Mouse (Mus musculus) cerebellum, adult (tissue): Measurements from ENCODE around the gene Il15.
A peak's percentile ranks its signal among the peaks of the same experiment; 100 is the strongest.

Experiments used
- ATAC-seq: cut with Nextera tagmentation; 2 replicates; pipeline ENCODE4 v1.9.2; 2017; ENCODE audit warnings: mild to moderate bottlenecking, moderate library complexity, mixed read lengths; ENCODE audit not compliant: insufficient number of reproducible peaks, low FRiP score, low TSS enrichment

The Il15 gene

DNA sequence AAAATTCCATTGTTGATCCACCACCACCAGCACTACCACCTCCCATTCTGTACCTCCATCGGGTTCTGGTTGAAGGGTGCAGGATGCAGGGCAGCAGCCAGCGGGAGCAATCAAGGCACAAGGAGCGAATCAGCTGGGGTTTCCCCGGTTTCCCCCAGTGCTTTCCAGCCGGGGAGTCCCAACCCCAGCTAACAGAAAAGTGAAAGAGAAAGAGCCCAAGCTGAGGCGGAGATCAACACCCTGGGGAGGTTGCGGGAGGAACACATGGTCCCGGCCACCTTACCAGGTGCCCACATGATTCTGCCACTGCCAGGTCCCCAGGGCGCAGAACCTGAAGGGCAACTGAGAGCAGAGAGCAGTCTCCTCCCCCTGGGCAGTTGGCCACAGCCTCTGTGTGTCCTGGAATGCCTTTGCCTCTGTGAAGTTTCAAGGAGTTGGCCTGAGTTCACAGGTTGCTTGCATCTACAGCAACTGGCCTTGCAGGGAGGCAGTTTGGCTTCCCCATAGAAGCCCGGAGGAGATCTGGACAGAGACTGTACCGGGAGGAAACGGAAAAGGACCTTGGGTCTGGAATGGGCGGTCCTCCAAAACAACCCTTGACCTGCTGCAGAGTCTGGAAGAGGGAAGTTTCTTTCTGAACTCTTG is at the start of gene Il15:
TSS of gene Il15 (minus strand) at position 537 of the 645 bp plus-strand sequence.
- ATAC-seq: peak; percentile 39; the same call in 1 of the 2 replicates

DNA sequence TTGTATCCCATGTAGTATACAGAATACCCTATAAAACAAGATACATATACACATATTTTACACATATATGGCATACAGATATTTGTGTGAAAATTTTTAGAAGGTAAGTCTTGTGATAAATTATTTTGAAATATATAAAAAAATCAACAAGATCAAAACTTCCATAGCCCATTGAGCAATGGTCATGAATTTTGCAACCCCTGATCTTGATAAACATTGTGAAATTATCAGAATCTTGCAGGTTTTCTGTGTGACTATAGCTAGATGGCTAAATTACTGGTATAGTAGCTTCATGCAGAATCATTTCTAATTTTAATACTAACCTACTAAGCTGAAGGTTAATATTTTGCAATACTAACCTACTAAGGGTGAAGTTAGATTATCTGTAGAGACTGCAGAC is 41.9 kb upstream of the Il15 start:
- ATAC-seq: no peak

- ATAC-seq: no peak
Measured at GRCm38 (mm10) chr8:82416587-82417340, 13.7 kb upstream of the Il15 start.

DNA sequence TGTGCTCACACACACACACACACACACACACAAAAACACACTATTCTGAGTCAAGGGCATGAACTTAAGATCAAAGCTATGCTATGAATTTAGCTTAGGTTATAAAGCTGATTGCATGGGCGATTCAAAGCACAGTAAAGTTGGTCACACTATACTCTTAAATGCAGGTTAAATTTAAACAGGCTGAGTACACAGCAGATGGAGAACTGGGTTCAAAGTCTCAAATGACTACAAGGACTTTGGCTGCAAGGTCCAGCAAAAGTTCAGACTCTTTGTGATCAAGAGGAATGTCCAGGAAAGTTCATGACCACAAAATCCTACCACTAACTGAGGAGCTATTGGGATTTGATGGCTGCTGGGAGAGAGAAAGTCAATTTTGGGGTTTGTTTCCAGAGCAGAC is 12.5 kb upstream of the Il15 start:
- no peak for ATAC-seq

DNA sequence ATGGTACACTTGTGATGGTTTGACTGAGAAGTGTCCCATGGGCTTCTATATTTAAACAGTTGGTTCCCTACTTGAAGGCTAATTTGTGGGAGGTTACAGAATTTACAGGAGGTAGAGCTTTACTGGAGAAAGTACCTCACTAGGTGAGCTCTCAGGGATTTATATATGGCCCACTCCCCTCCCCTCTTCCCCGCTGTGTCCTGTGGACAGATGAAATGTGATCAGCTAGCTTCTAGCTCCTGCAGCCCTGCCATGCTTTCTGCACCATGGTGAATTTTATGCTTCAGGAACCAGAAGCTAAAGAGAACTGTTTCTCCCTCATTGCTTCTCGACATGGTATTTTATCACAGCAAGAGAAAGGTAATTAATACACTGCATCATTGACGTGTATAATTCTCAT is 7.1 kb upstream of the Il15 start:
- no peak for ATAC-seq

GRCm38 (mm10) chr8:82407060-82407459 is 4.0 kb upstream of the Il15 start:
- ATAC-seq: no peak

GRCm38 (mm10) chr8:82404068-82404467 is 1.0 kb upstream of the Il15 start:
- no peak for ATAC-seq

DNA sequence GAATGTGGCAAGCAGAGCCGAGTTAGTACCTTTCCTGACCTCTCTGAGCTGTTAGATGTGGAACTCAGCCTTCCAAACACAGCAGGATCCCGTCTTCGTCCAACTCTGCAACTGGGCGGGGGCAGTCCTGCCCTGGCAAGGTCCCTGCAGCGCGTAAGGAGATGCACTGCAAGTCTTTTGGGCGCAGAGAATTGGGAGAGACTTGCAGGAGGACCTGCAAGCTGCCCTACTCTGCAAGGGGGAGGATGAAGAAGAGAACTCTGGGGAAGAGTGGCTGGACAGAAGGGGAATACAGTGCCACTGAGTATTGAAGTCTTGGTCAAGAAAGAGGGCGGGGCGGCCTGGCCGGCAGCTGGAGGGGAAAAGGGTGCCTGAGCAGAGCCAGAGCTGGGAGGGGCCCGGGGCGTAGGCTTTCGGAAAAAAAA is 749 bp downstream of the Il15 start:
- ATAC-seq: 0 out of 2 replicates have a peak, but pooled peaks have one; percentile 27

DNA sequence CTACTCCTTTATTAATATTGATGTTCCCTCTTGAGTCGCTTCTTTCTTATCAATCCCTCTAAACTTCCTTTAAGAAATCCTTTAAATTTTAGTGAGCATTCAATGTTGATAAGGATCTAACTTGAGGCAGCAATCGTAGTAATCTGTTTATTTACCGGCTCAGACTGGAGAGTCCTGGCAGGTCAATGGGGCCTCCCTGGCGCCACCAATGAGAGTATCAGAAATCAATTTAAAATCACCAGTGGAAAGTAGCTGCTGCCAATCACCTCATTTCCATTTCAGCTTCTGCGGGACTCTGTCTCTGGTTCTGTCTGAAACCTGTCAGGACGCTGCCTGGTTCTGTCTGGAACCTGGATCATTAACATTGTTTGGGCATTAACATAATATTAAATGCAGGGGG is 1.5 kb downstream of the Il15 start:
- no peak for ATAC-seq

DNA sequence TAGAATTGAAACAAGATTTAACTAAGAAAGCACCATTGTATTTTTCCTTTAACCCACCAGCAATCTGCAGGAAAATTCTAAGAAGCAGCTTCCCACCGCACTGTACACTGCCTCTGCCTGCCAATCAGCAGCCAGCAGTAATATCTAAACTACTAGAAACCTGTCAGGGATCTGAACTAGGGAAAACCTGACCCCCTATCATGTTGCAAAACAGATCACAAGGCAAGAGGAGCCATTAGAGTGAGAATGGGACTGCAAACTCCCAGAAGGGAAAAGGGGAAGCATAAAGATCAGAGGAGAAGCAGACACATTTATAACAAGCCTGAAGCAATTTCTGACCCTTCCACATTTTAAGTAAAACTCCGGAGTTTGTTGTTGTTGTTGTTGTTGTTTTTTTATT is 2.0 kb downstream of the Il15 start:
- ATAC-seq: no peak

GRCm38 (mm10) chr8:82400376-82400775 is 2.6 kb downstream of the Il15 start:
- no peak for ATAC-seq

- ATAC-seq: no peak
Measured at GRCm38 (mm10) chr8:82398546-82398945, 4.5 kb downstream of the Il15 start.

GRCm38 (mm10) chr8:82391258-82391657 is 11.8 kb downstream of the Il15 start:
- ATAC-seq: no peak

DNA sequence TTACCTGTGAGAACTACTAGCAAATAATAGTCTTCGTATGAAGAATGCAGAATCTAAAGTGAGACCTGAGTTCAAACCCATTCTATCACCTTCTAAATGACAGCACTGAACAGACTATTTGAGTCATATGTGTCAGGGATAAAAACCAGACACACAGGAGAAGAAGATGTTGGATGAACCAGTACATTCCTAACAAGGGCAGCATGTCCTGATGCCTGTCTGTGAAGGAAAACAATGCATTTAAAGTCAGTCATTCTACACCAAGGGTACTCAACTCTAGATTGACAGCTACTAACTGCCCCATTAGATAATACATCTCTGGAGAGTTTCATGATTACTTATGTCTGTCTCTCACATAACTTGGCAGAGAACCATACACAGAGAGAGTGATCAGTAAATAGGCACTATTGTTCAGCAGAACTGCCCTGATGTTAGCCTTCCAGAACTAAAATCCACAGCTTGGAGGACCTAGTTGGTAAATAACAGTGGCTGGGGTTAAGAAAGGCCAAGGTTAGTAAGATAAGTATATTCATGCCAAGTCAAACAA is 14.6 kb downstream of the Il15 start:
- ATAC-seq: no peak

DNA sequence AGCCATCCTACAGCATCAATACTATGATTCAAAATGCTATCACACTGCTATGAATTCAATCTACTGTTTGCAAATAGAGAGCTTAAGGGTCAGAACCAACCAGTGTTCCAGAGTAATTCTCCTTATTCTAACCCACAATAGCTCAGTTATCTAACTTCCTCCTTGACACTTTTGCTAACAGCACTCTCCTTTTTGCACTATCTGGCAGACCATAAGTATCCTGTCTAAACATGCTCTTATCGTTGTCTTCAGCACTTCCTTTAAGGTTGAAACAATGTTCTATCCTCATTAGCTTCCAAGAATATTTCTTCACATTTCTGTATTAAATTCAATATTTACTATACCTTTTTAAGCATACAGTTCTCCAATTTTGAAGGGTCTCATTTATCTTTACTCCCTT is 15.4 kb downstream of the Il15 start:
- ATAC-seq: no peak

DNA sequence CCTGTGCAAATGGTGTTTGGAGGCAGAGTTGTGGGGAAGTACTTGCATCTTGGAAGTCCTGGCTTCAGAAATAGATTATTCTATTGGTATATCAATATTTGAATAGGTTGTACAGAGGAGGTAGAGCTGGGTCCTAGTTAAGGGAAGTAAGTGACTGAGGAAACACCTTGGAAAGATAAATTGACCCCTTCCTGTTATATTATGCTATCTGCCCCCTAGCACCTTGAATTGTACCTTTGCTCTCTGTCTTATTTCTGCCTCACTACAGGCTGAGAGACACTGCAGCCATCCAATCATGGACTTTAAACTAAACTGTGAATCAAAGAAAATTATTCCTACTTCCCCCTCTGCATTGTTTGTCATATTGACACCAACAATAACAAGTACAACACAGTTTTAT is 17.2 kb downstream of the Il15 start:
- ATAC-seq: no peak

GRCm38 (mm10) chr8:82384458-82385234 is 18.4 kb downstream of the Il15 start:
- ATAC-seq: peak; percentile 56; the same call in 1 of the 2 replicates

GRCm38 (mm10) chr8:82383346-82383745 is 19.7 kb downstream of the Il15 start:
- ATAC-seq: no peak

DNA sequence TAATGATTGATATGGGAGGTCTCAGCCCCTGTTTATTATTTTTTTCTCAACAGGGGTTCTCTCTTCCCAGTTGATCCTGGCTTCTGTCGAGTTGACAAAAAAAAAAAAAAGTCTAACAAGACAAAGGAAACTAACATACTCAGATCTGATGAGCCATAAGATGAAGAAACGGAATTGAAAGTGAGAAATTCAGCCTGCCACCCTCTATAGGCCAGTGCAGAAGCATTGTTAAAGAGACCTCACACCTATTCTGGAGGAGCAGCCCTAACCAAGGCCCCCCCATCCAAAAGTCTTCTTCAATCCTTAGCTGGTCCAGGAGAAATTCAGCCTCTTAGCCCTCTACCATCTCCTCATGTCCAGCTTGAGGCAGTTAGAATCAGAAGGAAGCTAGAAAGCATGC is 20.7 kb downstream of the Il15 start:
- no peak for ATAC-seq

GRCm38 (mm10) chr8:82374470-82374869 is 28.6 kb downstream of the Il15 start:
- no peak for ATAC-seq

- ATAC-seq: no peak
Measured at GRCm38 (mm10) chr8:82372846-82373245, 30.2 kb downstream of the Il15 start.
